Mouse (Mus musculus) forebrain, embryonic 16.5 days (tissue): ENCODE results near the gene Evc2. TPM values are rescaled to one million over a fixed set of nuclear protein-coding genes. Genes with fewer than 3 reads are reported as not detected.

Experiments used
- ATAC-seq: fragments of 200-750 bp; cut with Nextera tagmentation; 2 replicates; pipeline ENCODE4 v1.8.0; 2017; ENCODE audit warnings: mild to moderate bottlenecking, moderate library complexity
- H3K27ac ChIP-seq: fragments of 300-500 bp; sonication (generic); 2 replicates; pipeline ENCODE4 v1.5.1; 2014; ENCODE audit warnings: low read length, control low read depth
- H3K27me3 ChIP-seq: fragments of 300-500 bp; sonication (generic); replicated peaks from 2 replicates; pipeline ENCODE4 v1.6.1; 2014; ENCODE audit warnings: low read length; ENCODE audit not compliant: control insufficient read depth, insufficient read depth
- H3K36me3 ChIP-seq: fragments of 300-500 bp; sonication (generic); 2 replicates; pipeline ENCODE4 v1.6.1; 2014; ENCODE audit not compliant: control insufficient read depth, insufficient read depth
- H3K4me1 ChIP-seq: fragments of 300-500 bp; sonication (generic); replicated peaks from 2 replicates; pipeline ENCODE4 v1.6.1; 2014; ENCODE audit warnings: low read length; ENCODE audit not compliant: control insufficient read depth, insufficient read depth
- H3K4me2 ChIP-seq: fragments of 300-500 bp; sonication (generic); 2 replicates; pipeline ENCODE4 v1.6.1; 2014; ENCODE audit warnings: mild to moderate bottlenecking, low read length, control low read depth
- H3K4me3 ChIP-seq: fragments of 300-500 bp; sonication (generic); replicated peaks from 2 replicates; pipeline ENCODE4 v1.5.1; 2014; ENCODE audit warnings: mild to moderate bottlenecking, low read length, control low read depth
- H3K9ac ChIP-seq: fragments of 300-500 bp; sonication (generic); replicated peaks from 2 replicates; pipeline ENCODE4 v1.6.1; 2014; ENCODE audit warnings: low read depth, low read length, control low read depth
- H3K9me3 ChIP-seq: fragments of 300-500 bp; sonication (generic); 2 replicates; pipeline ENCODE4 v1.6.1; 2016; ENCODE audit warnings: low read length; ENCODE audit not compliant: control insufficient read depth
- WGBS: fragments of 180-500 bp; shearing (Covaris S2); extraction: QIAGEN DNeasy Blood & Tissue Kit; methylation state at CpG from one replicate; pipeline ENCODE4 v1.1.7; 2014; 5-methylcytosine and 5-hydroxymethylcytosine counted together
- polyA plus RNA-seq: library from polyadenylated mRNA; unstranded; fragments of >200 nt; fragmentation: Nextera tagmentation; extraction: Ambion mirVana; gene quantifications from 2 replicates; pipeline ENCODE4 v1.2.1, GENCODE M21; 2015

Evc2 gene
- polyA plus RNA-seq, 1 experiment from 2014 or later: 7.2 TPM

GRCm38 (mm10) chr5:37320761-37321160 lies 17.5 kb upstream of the Evc2 start:
- WGBS: 96% methylated on average over 4 of the region's 4 CpGs
- Histone ChIP-seq H3K9ac (no peak overlapping the region), H3K4me1 (no peaks in the 10 kb centered on the region), H3K4me2 (no peak overlapping the region), H3K9me3 (peaks cover 2% of the 10 kb centered on the region; the same call in 1 of the 2 replicates), H3K27me3 (no peaks in the 10 kb centered on the region), H3K36me3 (peaks cover 8% of the 10 kb centered on the region; the same call in 1 of the 2 replicates), H3K27ac (no peak overlapping the region), H3K4me3 (no peak overlapping the region)
- ATAC-seq: no peak

GRCm38 (mm10) chr5:37326675-37327074 lies 11.6 kb upstream of the Evc2 start:
- no peaks in the 10 kb centered on the region for H3K36me3 ChIP-seq
- 92% methylated on average over 6 of the region's 6 CpGs for WGBS

GRCm38 (mm10) chr5:37330449-37331132 lies 7.7 kb upstream of the Evc2 start:
- Histone ChIP-seq H3K4me3 (no peak overlapping the region), H3K4me2 (no peak overlapping the region), H3K9ac (no peak overlapping the region), H3K27ac (no peak overlapping the region), H3K36me3 (no peaks in the 10 kb centered on the region), H3K9me3 (no peaks in the 10 kb centered on the region), H3K27me3 (no peaks in the 10 kb centered on the region), H3K4me1 (no peaks in the 10 kb centered on the region)
- 82% methylated on average over 8 of the region's 8 CpGs for WGBS
- ATAC-seq: no peak

More at GRCm38 (mm10) chr5:37326675-37327074, 11.6 kb upstream of the Evc2 start:
- Histone ChIP-seq H3K27me3 (no peaks in the 10 kb centered on the region), H3K4me2 (no peak overlapping the region), H3K27ac (no peak overlapping the region), H3K9me3 (no peaks in the 10 kb centered on the region), H3K4me3 (no peak overlapping the region), H3K4me1 (no peaks in the 10 kb centered on the region), H3K9ac (no peak overlapping the region)
- no peak for ATAC-seq

GRCm38 (mm10) chr5:37331133-37331505 lies 7.2 kb upstream of the Evc2 start:
- no peaks in the 10 kb centered on the region for H3K27me3 ChIP-seq
- no peaks in the 10 kb centered on the region for H3K36me3 ChIP-seq
- no peaks in the 10 kb centered on the region for H3K9me3 ChIP-seq
- no peak overlapping the region for H3K4me3 ChIP-seq
- H3K4me1 ChIP-seq: 0 out of 2 replicates have a peak, but pooled peaks cover 2% of the 10 kb centered on the region
- no peak for ATAC-seq
- H3K4me2 ChIP-seq: no peak overlapping the region
- no peak overlapping the region for H3K9ac ChIP-seq
- H3K27ac ChIP-seq: no peak overlapping the region
- 94% methylated on average over 2 of the region's 2 CpGs for WGBS

GRCm38 (mm10) chr5:37332066-37332465 lies 6.2 kb upstream of the Evc2 start:
- H3K4me1 ChIP-seq: peaks cover 7% of the 10 kb centered on the region; the same call in 1 of the 2 replicates
- no peak for ATAC-seq
- no peak overlapping the region for H3K4me2 ChIP-seq
- no peak overlapping the region for H3K27ac ChIP-seq
- no peak overlapping the region for H3K9ac ChIP-seq
- no peaks in the 10 kb centered on the region for H3K9me3 ChIP-seq
- no peaks in the 10 kb centered on the region for H3K27me3 ChIP-seq
- H3K4me3 ChIP-seq: no peak overlapping the region
- H3K36me3 ChIP-seq: no peaks in the 10 kb centered on the region
- 79% methylated on average over 4 of the region's 4 CpGs for WGBS

GRCm38 (mm10) chr5:37335061-37335460 lies 3.2 kb upstream of the Evc2 start:
- H3K27ac ChIP-seq: no peak overlapping the region

GRCm38 (mm10) chr5:37336485-37337105 lies 1.7 kb upstream of the Evc2 start, which contains the start of gene Evc:
TSS of gene Evc (minus strand) at chr5:37336894.
- peak within 1 kb of the TSS; percentile 94 for H3K4me2 ChIP-seq
- no peak within 1 kb of the TSS for H3K27ac ChIP-seq
- H3K27me3 ChIP-seq: no peaks in the 10 kb centered on the region
- peak; percentile 73 for ATAC-seq
- H3K4me1 ChIP-seq: peaks cover 22% of the 10 kb centered on the region
- under 1% methylated on average over 45 of the region's 48 CpGs for WGBS
- H3K4me3 ChIP-seq: peak within 1 kb of the TSS; percentile 65
- H3K9me3 ChIP-seq: no peaks in the 10 kb centered on the region
- no peaks in the 10 kb centered on the region for H3K36me3 ChIP-seq
- peak within 1 kb of the TSS; percentile 61 for H3K9ac ChIP-seq

More at GRCm38 (mm10) chr5:37335061-37335460, 3.2 kb upstream of the Evc2 start:
- H3K9ac ChIP-seq: no peak overlapping the region
- no peaks in the 10 kb centered on the region for H3K9me3 ChIP-seq
- H3K36me3 ChIP-seq: no peaks in the 10 kb centered on the region
- WGBS: 55% methylated on average over 3 of the region's 3 CpGs
- H3K4me3 ChIP-seq: no peak overlapping the region
- peaks cover 22% of the 10 kb centered on the region for H3K4me1 ChIP-seq
- no peak overlapping the region for H3K4me2 ChIP-seq
- no peak for ATAC-seq
- no peaks in the 10 kb centered on the region for H3K27me3 ChIP-seq

- ATAC-seq: no peak
- Histone ChIP-seq H3K4me3 (no peak overlapping the region), H3K9ac (no peak overlapping the region), H3K4me2 (peak overlapping the region; percentile 76; the same call in 1 of the 2 replicates), H3K27me3 (no peaks in the 10 kb centered on the region), H3K27ac (no peak overlapping the region), H3K4me1 (peaks cover 22% of the 10 kb centered on the region), H3K9me3 (no peaks in the 10 kb centered on the region), H3K36me3 (no peaks in the 10 kb centered on the region)
- WGBS: 75% methylated on average over 3 of the region's 3 CpGs
Observed at GRCm38 (mm10) chr5:37337696-37338095, 603 bp upstream of the Evc2 start.

- no peak overlapping the region for H3K9ac ChIP-seq
- ATAC-seq: no peak
- H3K36me3 ChIP-seq: no peaks in the 10 kb centered on the region
- H3K27ac ChIP-seq: no peak overlapping the region
- H3K4me1 ChIP-seq: no peaks in the 10 kb centered on the region
- no peak overlapping the region for H3K4me3 ChIP-seq
- no peak overlapping the region for H3K4me2 ChIP-seq
- no peaks in the 10 kb centered on the region for H3K27me3 ChIP-seq
- 90% methylated on average over 2 of the region's 2 CpGs for WGBS
- no peaks in the 10 kb centered on the region for H3K9me3 ChIP-seq
Observed at GRCm38 (mm10) chr5:37343962-37344361, 5.7 kb downstream of the Evc2 start.
